Mouse (Mus musculus): ENCODE measurements around the gene Cttn.

- TF ChIP-seq POLR2AphosphoS2 (IDR thresholded peaks at IDR 0.05; ENCODE audit: insufficient read length, low read depth) (peak; percentile 88), POLR2A (IDR thresholded peaks at IDR 0.05; ENCODE audit: insufficient read length, low read depth) (peak; percentile 90), USF1 (IDR thresholded peaks at IDR 0.05; ENCODE audit: low read depth) (no peak), CEBPB (IDR thresholded peaks at IDR 0.05; ENCODE audit: insufficient read depth, poor library complexity, severe bottlenecking) (no peak), TCF12 (IDR thresholded peaks at IDR 0.05; ENCODE audit: insufficient read depth, poor library complexity, severe bottlenecking) (no peak), REST (IDR thresholded peaks at IDR 0.05; ENCODE audit: insufficient read depth, insufficient read length) (no peak)
Observed at GRCm38 (mm10) chr7:144470545-144471059, at the start of gene Cttn.
